Mouse (Mus musculus) olfactory bulb, adult 2 months (tissue): ENCODE results near the gene Zscan22.

Experiments
- CTCF ChIP-seq: fragments of 200-500 bp; IDR thresholded peaks from 2 replicates; pipeline ENCODE4 v1.5.1; 2012; ENCODE audit warnings: low read depth, mild to moderate bottlenecking, low read length, moderate library complexity; ENCODE audit not compliant: insufficient read depth
- POLR2A ChIP-seq: fragments of 200-500 bp; IDR thresholded peaks from 2 replicates; pipeline ENCODE4 v1.6.1; 2012; ENCODE audit warnings: mild to moderate bottlenecking, low read depth, low read length, moderate library complexity; ENCODE audit not compliant: insufficient read depth

- TF ChIP-seq CTCF (no peak), POLR2A (no peak)
Measured at GRCm38 (mm10) chr7:12927191-12927680, 29.6 kb downstream of the Zscan22 start, which contains the start of gene Rnf225.
